Mouse (Mus musculus): ENCODE results near the gene Arhgef3.

Arhgef3 gene

GRCm38 (mm10) chr14:27271371-27272071, 156.8 kb downstream of the Arhgef3 start:
- DNase-seq, result no peak

GRCm38 (mm10) chr14:27272072-27272834, 157.6 kb downstream of the Arhgef3 start:
- no peak for DNase-seq

GRCm38 (mm10) chr14:27272835-27273138, 158.1 kb downstream of the Arhgef3 start:
- DNase-seq, result no peak

DNA sequence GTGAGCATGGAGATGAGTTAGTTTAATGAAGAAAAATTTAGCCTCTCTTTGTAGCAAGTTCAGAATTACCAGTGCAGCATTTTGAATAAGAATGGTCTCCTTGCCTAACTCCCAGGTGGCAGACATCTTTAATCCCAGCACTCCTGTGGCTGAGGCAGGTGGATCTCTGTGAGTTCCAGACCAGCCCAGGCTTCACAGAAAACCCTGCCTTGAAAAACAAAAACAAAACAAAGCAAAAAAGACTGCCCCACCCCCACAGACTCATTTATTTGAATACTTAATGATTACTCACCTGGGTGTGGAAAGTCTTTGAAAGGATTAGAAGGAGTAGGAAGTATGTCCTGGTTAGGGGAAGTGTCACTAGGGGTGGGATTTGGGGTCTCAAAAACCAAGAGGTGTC, 158.5 kb downstream of the Arhgef3 start:
- no peak for DNase-seq

DNA sequence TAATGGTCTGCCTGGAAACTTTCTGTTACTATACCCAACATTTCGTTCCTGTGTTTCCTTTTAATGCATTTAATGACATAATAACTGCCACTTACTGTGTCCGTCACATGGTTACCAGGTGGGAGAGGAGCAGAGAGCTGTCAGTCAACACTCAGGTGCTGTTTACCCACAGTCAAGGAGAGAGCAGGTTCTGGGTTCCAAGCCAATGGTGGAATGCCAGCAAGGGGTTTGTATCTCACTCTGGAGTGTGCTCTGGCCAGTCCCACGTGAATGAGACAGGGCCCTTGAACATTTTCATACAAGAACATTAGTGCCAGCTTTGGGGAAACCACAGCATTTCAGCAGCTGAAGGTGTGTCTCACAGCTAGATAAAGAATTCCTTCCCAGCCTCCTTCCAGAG, 162.6 kb downstream of the Arhgef3 start:
- DNase-seq, result peak; percentile 13 to 15

GRCm38 (mm10) chr14:27280201-27280890, 165.6 kb downstream of the Arhgef3 start:
- no peak for DNase-seq

- DNase-seq, result no peak
Measured at GRCm38 (mm10) chr14:27283956-27284355, 169.3 kb downstream of the Arhgef3 start.

DNA sequence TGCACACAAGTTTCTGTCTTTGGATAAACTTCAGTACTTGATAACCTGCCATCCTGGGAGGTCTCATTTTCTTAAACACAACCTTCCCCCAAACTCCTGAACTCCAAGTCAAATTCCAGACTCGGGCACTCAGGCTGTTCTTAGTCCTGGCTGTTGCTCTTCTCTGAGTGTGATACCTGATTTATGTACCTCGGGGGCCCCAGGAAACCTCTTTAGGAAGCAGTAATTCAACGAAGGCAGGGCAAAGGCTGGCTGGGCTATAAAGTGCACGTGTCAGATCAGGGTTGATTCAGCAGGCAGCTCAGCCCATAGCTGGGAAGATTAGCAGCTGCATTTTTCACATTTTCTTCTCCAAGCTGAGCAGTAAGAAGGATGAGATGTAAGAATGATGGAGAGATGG, 171.5 kb downstream of the Arhgef3 start:
- no peak for DNase-seq

DNA sequence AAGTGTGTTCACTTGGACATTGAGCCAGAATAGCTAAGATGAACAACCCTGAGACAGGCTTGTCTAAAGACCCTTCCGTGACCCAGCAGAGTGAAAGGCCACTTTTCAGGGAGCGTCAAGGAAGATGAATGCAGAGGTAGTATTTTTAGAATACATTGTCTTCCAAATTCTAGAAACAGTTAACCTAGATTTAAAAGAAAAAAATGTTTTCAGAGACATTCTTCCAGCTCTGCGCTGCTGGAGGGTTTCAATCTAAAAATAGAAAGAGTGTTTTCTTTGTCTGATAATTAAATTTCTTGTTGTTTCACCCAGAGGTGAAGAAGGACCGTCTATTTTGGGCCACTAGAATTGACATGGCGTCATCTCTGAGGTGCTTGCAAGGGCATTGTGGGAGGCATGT, 174.4 kb downstream of the Arhgef3 start:
- no peak for DNase-seq

DNA sequence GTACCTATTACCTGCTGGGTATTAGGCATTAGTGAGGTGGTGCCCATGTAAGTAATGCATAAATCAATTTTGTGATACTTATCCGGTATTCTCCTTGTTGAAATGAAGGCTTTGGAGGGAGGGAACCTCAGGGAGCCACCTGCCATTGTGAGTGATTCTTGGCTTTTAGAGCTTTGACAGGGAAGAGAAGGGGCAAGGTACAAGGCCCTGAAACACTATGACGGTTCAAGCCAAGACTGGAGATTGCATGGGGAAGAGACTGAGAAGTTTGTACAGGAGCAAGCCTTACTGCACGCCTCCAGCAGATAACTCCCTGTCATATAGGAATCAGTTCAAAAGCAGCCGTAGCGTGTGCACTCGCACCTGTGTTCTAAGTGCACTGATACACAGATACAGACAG, 177.4 kb downstream of the Arhgef3 start:
- DNase-seq, result no peak

DNA sequence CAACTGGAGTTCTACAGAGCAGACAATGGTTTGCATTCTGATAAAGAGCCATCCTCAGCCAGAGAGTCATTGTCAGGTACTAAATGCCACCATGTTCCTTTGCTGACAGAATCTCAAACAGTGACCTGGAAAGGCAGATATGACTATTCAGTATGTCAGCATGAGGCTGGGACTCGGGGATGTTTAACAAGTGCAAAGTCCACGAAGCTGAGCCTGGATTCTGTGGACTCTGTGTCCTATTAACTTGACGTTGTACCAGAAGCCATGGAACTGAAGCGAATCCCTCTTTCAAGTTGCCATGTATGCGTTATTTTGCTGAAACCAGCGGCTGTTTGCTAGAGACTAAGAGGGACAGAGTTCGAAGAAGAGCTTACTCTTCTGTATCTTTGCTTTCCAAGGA, 181.1 kb downstream of the Arhgef3 start:
- no peak for DNase-seq

- DNase-seq, result no peak
Measured at GRCm38 (mm10) chr14:27296987-27297386, 182.3 kb downstream of the Arhgef3 start.

DNA sequence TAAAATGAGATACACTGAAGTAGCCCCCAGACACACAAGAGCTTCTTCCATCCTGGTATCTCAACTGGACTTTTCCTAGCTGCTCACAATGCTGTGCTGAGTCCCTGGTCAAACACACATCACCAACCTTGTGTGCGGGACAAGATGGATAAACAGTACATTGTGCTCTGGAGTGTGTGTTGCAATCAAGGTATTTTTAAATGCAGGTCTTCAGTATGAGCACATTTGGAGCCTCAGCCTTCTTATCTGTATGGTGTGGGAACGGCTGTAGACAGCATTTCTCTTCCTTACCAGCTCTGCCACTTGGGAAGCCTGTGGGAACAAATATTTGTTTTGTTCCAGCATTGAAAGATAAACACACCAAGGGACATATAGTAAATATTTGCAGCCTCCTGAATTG, 184.2 kb downstream of the Arhgef3 start:
- peak in 1 of 2 experiments; percentile 18 for DNase-seq

DNA sequence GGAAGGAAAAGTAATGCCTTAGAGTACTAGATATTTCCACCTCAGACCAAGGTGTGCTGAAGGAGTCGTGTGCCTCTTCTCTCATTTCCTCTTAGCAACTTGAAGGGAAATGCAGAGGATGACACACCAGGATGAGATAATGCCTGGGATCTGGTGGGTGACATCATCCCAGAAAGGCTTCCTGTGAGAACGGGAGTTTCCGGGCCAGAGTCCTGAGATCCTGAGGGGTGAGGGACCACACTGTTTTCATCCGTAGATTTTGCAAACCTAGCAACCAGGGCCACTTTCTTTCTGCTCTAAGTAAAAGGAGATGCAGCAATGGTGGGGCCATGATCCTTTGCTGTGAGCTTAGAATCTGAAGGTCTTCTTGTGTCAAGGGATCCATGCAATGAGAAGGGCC, 185.0 kb downstream of the Arhgef3 start:
- DNase-seq, result peak; percentile 10 to 45

GRCm38 (mm10) chr14:27301768-27302499, 187.2 kb downstream of the Arhgef3 start:
- no peak for DNase-seq

DNA sequence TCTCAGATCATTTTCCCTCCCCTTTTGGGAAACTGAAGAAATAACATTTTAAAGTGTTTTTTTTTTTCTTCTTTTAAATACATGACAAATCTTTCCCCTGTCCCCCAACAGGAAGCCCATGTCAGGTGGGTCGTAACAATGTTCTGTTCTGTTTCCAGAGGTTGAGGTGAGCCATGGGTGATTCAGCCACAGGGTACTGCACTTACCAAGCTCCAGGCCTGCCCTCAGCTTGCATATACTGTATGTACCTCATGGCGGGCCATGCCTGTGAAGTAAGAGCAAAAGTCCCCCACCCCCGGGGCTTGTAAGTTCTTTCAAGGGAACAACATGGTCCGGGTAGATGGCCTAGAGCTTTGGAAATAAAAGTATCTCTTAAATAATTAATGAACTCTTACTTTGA, 188.6 kb downstream of the Arhgef3 start:
- no peak for DNase-seq

DNA sequence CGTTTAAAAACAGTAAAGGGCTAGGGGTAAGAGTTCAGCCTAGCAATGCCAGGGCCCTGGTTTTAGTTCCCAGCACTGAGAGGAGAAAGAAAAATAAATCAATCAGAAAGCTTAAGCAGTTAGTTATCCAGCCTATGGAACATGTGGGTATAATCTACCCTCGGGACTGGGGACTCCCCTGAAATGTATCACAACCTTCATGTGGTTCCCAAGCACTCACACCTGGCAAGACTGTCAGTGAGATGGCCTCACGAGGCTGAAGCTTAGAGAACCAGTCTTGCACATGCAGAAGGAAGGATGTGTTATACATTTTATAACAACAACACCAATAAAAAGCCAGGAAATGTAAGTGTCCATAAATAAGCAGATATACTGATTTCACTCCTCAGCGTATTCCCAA, 189.7 kb downstream of the Arhgef3 start:
- DNase-seq, result no peak

GRCm38 (mm10) chr14:27308761-27309160, 194.1 kb downstream of the Arhgef3 start:
- no peak for DNase-seq

DNA sequence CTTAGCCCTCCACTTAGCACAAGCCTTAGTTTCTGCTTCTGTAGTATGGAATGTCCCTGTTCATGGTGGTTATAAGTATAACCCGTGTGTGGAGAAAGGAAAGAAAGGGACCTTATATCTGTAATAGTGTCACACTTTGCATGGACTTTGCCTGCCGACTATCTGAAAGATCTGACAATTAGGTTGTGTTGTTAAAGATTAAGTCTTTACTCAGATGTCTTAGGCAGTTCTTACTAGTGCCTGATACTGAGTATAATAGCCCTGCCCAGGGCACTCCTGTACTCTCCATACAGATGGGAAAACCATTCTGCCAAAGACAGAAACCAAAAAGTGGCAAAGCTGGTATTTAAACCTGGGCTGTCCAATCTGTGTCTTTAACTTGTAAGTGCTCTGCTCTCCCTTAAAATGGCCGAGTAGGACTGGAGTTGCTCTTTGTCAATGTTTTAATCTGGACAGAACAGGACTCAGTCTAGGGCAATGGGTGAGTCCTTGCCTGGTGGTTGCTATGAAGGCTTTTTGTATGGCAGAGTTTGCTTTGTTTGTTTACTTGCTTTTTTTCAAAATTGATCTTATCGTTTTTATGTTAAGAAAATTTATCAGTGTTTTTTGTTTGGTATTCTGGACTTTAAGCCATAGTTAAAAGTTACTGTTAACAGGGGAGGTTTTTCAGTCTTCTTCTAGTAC, 196.0 kb downstream of the Arhgef3 start:
- DNase-seq, result no peak

DNA sequence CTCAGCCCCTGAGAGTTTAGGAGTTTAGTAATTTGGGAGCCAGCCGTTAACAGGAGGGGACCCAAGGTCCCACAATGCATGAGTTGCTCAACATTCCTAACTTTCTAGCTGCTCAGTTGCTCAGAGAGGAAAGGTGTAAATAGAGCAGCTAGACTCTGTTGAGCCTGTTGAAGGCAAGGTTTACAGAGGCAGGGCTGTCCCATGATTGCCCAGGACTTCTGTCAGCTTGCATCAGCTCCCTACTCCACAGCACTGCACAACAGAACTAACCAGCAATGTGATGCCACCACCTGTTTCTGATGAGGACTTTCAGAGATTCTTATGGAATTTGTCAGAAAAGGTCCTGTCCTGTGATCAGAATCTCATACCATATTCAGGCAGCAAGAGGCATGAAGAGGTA, 197.7 kb downstream of the Arhgef3 start:
- no peak for DNase-seq

GRCm38 (mm10) chr14:27315737-27316136, 201.0 kb downstream of the Arhgef3 start:
- DNase-seq, result no peak

DNA sequence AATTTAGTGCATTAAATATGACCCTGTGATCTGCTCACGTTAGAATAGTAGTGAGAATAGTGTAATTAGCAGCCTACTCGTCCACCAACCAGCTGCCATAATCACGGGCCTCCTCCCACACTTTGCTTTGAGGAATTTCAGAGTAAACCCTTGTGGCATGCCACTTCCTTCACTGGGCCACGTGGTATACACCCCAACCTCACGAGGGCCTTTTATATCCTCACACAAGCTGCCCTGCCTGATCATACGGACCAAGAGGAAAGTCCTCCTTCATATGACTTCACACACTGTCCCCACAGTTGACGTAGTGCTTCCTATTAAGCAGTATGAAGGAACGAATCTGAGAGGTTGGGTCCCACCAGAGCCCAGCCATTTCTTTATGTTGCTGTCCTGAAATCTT, 202.4 kb downstream of the Arhgef3 start:
- DNase-seq, result peak in 1 of 2 experiments; percentile 29

GRCm38 (mm10) chr14:27319386-27319785, 204.7 kb downstream of the Arhgef3 start:
- DNase-seq, result no peak
